Mouse (Mus musculus) brain, embryonic 14.5 days (tissue): ENCODE data around the gene Gm28168. TPM values are rescaled to one million over a fixed set of nuclear protein-coding genes. Genes with fewer than 3 reads are reported as not detected.
"Not testable (repeated sequence)": the region's sequence is repeated elsewhere in the genome, so short reads cannot be mapped to it uniquely, and the experiment has no call there.

Source experiments
- DNase-seq: peaks from one replicate; pipeline ENCODE4 v3.0.0-alpha.2; 2011; ENCODE audit warnings: low read depth
- CTCF ChIP-seq: fragments of 200-500 bp; IDR thresholded peaks from 2 replicates; pipeline ENCODE4 v1.5.1; 2012; ENCODE audit warnings: inconsistent platforms, mild to moderate bottlenecking, moderate library complexity, borderline replicate concordance; ENCODE audit not compliant: insufficient read depth, insufficient read length; ENCODE audit errors: extremely low read depth
- POLR2A ChIP-seq: fragments of 200-500 bp; IDR thresholded peaks from 2 replicates; pipeline ENCODE4 v1.6.1; 2012; ENCODE audit warnings: mild to moderate bottlenecking, inconsistent platforms, borderline replicate concordance; ENCODE audit not compliant: poor library complexity, insufficient read depth, insufficient read length, severe bottlenecking; ENCODE audit errors: extremely low read depth
- polyA plus RNA-seq: library from polyadenylated mRNA; depleted of rRNA; stranded (reverse); fragments of >200 nt; gene quantifications from 2 replicates; pipeline ENCODE4 v1.2.3, GENCODE M21; 2012; rRNA removed

Gm28168 gene
- polyA plus RNA-seq, result not detected in 2 replicates

- DNase-seq, result not testable (repeated sequence)
Observed at GRCm38 (mm10) chr1:117927715-117928114, at the start of gene Gm28168. Gm28168 (plus strand) TSS chr1:117928015.

- no peak for DNase-seq
- TF ChIP-seq POLR2A, result no peak
- TF ChIP-seq CTCF, result no peak
Observed at GRCm38 (mm10) chr1:117965639-117966038, 37.8 kb downstream of the Gm28168 start, which contains the start of gene Gm7145. Gm7145 (plus strand) TSS chr1:117965939.

Other genes with a start within 250 kb of the Gm28168 start
- not detected in 2 replicates for gene Gm28363, start 230.9 kb upstream of the Gm28168 start, polyA plus RNA-seq
- gene B020011L13Rik, start 146.9 kb upstream of the Gm28168 start, polyA plus RNA-seq, result not detected in 2 replicates
- not detected in 2 replicates for gene Gm28360, start 97.9 kb upstream of the Gm28168 start, polyA plus RNA-seq
- gene Gm7145, start 37.9 kb downstream of the Gm28168 start, polyA plus RNA-seq, result not detected in 2 replicates
- not detected in 2 replicates for gene Gm29106, start 248.5 kb downstream of the Gm28168 start, polyA plus RNA-seq